Mouse (Mus musculus): ENCODE results near the gene Tmem115. TPM values are rescaled to one million over a fixed set of nuclear protein-coding genes. Genes with fewer than 3 reads are reported as not detected.

Tmem115 gene
- total and polyA plus RNA-seq, 2 experiments: 10.9 to 47.3 TPM

DNA sequence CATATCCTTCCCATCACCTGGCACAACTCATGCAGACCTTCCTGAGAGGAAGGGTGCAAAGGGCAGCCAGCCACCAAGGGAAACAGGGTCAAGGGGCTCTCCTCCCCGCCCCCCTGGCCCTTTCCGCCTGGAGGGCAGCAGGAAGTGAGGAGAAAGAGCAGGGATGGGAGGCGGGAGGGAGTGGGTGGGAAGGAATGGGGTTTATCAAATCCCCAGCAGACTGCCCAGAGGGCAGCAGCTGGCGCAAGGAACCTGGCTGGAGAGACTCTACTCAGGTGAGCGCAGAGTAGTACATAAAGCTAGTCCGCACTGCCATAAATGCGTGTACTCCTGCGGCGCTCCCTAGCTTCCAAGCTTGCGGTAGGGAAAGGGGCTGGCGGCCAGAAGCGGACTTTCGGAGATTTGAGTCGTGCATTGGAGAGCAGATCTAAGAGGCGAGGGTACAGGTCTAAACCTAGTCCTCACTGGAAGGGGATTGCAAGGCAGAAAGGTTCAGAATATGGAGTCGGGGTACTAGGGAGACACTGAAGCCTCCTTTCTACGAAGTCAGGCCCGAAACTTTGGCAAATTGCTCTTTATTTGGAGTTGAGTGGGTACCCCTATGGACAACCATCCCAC, 34.1 kb downstream of the Tmem115 start, which contains the start of gene Hyal2:
TSS of gene Hyal2 (plus strand) at position 244 of the 618 bp plus-strand sequence.
- Histone ChIP-seq H3K27ac (replicated peaks; ENCODE audit: insufficient read depth, low read depth, low read length) (peak within 1 kb of the TSS; percentile 94), H3K4me3 (ENCODE audit: insufficient read depth, low read depth, low read length) (peak within 1 kb of the TSS; percentile 83), H3K27me3 (ENCODE audit: control insufficient read depth, insufficient read depth, low read length) (no peaks in the 10 kb centered on the region), H3K4me1 (ENCODE audit: control insufficient read depth, insufficient read depth, low read length) (peaks cover 41% of the 10 kb centered on the region), H3K79me2 (ENCODE audit: control insufficient read depth, insufficient read depth, low read length) (peaks cover 33% of the 10 kb centered on the region; the same call in 1 of the 2 replicates), H3K36me3 (ENCODE audit: control insufficient read depth, insufficient read depth, low read length) (peaks cover 7% of the 10 kb centered on the region), H3K9ac (ENCODE audit: low read depth, low read length) (peak within 1 kb of the TSS; percentile 82)
- DNase-seq (ENCODE audit: extremely low read depth, low read depth, low spot score): peak; percentile 76
- TF ChIP-seq POLR2A (IDR thresholded peaks at IDR 0.05; ENCODE audit: extremely low read depth, insufficient read depth, low read length) (peak; percentile 69), CTCF (IDR thresholded peaks at IDR 0.05; ENCODE audit: low read depth, low read length) (no peak)
- WGBS: 11% methylated on average over 18 of the region's 18 CpGs

DNA sequence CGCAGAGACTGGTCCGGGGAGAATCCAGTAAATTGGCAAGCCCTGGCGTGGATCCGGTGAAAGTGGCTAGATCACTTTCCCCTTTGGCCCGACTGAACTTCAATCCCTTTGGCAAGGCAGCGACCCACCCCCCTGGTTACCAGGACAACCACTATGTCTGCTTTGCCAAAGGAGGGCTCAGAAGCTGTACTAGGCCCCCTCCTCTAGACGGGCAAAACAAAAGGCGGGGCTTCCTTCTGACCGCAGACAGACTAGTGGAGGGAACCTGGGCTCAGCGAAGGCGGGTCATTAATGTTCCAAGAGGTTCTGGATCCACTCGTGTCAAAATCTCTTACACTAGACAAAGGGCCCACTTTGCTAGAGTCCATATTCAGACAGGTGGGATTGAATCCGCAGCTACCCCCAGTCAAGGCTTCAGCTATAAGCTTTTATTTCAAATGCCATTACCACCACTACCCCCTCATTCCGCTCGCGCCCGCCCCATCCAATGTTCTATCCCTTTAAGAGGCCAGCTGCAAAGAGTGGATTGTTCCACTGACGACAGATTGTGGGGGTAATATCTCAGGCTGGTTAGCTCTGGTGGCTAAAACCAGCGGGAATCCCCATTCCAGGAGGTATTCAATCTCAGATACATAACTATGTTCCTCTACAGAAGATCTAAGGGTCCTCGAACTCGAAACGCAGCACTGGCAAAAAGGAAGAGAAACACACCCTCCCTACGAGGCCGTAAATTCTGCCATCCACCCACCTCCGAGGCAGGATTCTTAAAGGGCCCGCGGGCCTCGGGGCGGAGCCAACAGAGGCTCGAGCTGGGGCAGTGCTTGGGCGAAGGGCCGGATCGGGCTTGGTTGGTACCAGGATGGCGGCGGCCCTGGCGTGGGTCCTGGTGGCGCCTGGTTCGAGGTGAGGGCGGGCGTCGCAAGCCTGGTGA, 34.9 kb downstream of the Tmem115 start:
- peak overlapping the region; percentile 82 for H3K9ac ChIP-seq (ENCODE audit: low read depth, low read length)
- under 1% methylated on average over 41 of the region's 41 CpGs for WGBS
- H3K4me3 ChIP-seq (ENCODE audit: insufficient read depth, low read depth, low read length): peak overlapping the region; percentile 83
- H3K4me1 ChIP-seq (ENCODE audit: control insufficient read depth, insufficient read depth, low read length): peaks cover 41% of the 10 kb centered on the region
- peaks cover 7% of the 10 kb centered on the region for H3K36me3 ChIP-seq (ENCODE audit: control insufficient read depth, insufficient read depth, low read length)
- H3K27me3 ChIP-seq (ENCODE audit: control insufficient read depth, insufficient read depth, low read length): no peaks in the 10 kb centered on the region
- 0 out of 2 replicates have a peak, but pooled peaks have one; percentile 29 for TF ChIP-seq POLR2A (IDR thresholded peaks at IDR 0.05; ENCODE audit: extremely low read depth, insufficient read depth, low read length)
- no peak for TF ChIP-seq CTCF (IDR thresholded peaks at IDR 0.05; ENCODE audit: low read depth, low read length)
- peak overlapping the region; percentile 94 for H3K27ac ChIP-seq (replicated peaks; ENCODE audit: insufficient read depth, low read depth, low read length)
- DNase-seq (ENCODE audit: extremely low read depth, low read depth, low spot score): peak; percentile 91
- peaks cover 30% of the 10 kb centered on the region; the same call in 1 of the 2 replicates for H3K79me2 ChIP-seq (ENCODE audit: control insufficient read depth, insufficient read depth, low read length)

GRCm38 (mm10) chr9:107569270-107569669, 35.5 kb downstream of the Tmem115 start:
- H3K36me3 ChIP-seq (ENCODE audit: control insufficient read depth, insufficient read depth, low read length): peaks cover 7% of the 10 kb centered on the region
- peak overlapping the region; percentile 82 for H3K9ac ChIP-seq (ENCODE audit: low read depth, low read length)
- H3K27me3 ChIP-seq (ENCODE audit: control insufficient read depth, insufficient read depth, low read length): no peaks in the 10 kb centered on the region
- DNase-seq (ENCODE audit: extremely low read depth, low read depth, low spot score): peak; percentile 60
- peak overlapping the region; percentile 83 for H3K4me3 ChIP-seq (ENCODE audit: insufficient read depth, low read depth, low read length)
- no peak for TF ChIP-seq POLR2A (IDR thresholded peaks at IDR 0.05; ENCODE audit: extremely low read depth, insufficient read depth, low read length)
- no peak for TF ChIP-seq CTCF (IDR thresholded peaks at IDR 0.05; ENCODE audit: low read depth, low read length)
- peaks cover 27% of the 10 kb centered on the region; the same call in 1 of the 2 replicates for H3K79me2 ChIP-seq (ENCODE audit: control insufficient read depth, insufficient read depth, low read length)
- H3K4me1 ChIP-seq (ENCODE audit: control insufficient read depth, insufficient read depth, low read length): peaks cover 35% of the 10 kb centered on the region
- peak overlapping the region; percentile 94 for H3K27ac ChIP-seq (replicated peaks; ENCODE audit: insufficient read depth, low read depth, low read length)
- under 1% methylated on average over 23 of the region's 23 CpGs for WGBS

- DNase-seq (ENCODE audit: extremely low read depth, low read depth, low spot score): no peak
- 48% methylated on average over 13 of the region's 13 CpGs for WGBS
- Histone ChIP-seq H3K4me3 (ENCODE audit: insufficient read depth, low read depth, low read length) (peak overlapping the region; percentile 83), H3K79me2 (ENCODE audit: control insufficient read depth, insufficient read depth, low read length) (peaks cover 24% of the 10 kb centered on the region; the same call in 1 of the 2 replicates), H3K4me1 (ENCODE audit: control insufficient read depth, insufficient read depth, low read length) (peaks cover 34% of the 10 kb centered on the region), H3K9ac (ENCODE audit: low read depth, low read length) (peak overlapping the region; percentile 82), H3K36me3 (ENCODE audit: control insufficient read depth, insufficient read depth, low read length) (peaks cover 7% of the 10 kb centered on the region), H3K27me3 (ENCODE audit: control insufficient read depth, insufficient read depth, low read length) (no peaks in the 10 kb centered on the region), H3K27ac (replicated peaks; ENCODE audit: insufficient read depth, low read depth, low read length) (peak overlapping the region; percentile 94)
- no peak for TF ChIP-seq CTCF (IDR thresholded peaks at IDR 0.05; ENCODE audit: low read depth, low read length)
- TF ChIP-seq POLR2A (IDR thresholded peaks at IDR 0.05; ENCODE audit: extremely low read depth, insufficient read depth, low read length): no peak
These were observed 36.3 kb downstream of the Tmem115 start for GRCm38 (mm10) chr9:107570016-107570415.

DNA sequence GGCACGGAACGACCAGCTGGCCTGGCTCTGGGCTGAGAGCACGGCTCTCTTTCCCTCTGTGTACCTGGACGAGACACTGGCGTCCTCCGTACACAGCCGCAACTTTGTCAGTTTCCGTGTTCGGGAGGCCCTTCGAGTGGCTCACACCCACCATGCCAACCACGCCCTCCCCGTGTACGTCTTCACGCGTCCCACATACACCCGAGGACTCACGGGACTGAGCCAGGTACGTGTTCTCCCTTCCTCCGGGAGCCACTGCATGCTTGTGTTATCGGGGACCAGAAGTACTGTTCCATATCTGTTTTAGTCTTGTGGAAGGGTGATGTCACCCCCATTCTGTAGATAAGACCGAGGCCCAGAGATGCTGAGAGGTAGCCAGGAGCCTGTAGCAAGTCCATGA, 37.1 kb downstream of the Tmem115 start:
- peak overlapping the region; percentile 83 for H3K4me3 ChIP-seq (ENCODE audit: insufficient read depth, low read depth, low read length)
- WGBS: 61% methylated on average over 21 of the region's 21 CpGs
- TF ChIP-seq CTCF (IDR thresholded peaks at IDR 0.05; ENCODE audit: low read depth, low read length) (no peak), POLR2A (IDR thresholded peaks at IDR 0.05; ENCODE audit: extremely low read depth, insufficient read depth, low read length) (no peak)
- peaks cover 7% of the 10 kb centered on the region for H3K36me3 ChIP-seq (ENCODE audit: control insufficient read depth, insufficient read depth, low read length)
- peak overlapping the region; percentile 82 for H3K9ac ChIP-seq (ENCODE audit: low read depth, low read length)
- no peaks in the 10 kb centered on the region for H3K27me3 ChIP-seq (ENCODE audit: control insufficient read depth, insufficient read depth, low read length)
- peaks cover 24% of the 10 kb centered on the region; the same call in 1 of the 2 replicates for H3K79me2 ChIP-seq (ENCODE audit: control insufficient read depth, insufficient read depth, low read length)
- H3K4me1 ChIP-seq (ENCODE audit: control insufficient read depth, insufficient read depth, low read length): peaks cover 38% of the 10 kb centered on the region
- peak overlapping the region; percentile 94 for H3K27ac ChIP-seq (replicated peaks; ENCODE audit: insufficient read depth, low read depth, low read length)
- no peak for DNase-seq (ENCODE audit: extremely low read depth, low read depth, low spot score)

Measured in liver, adult 2 months (tissue).